Mouse (Mus musculus): Measurements from ENCODE around the gene Smchd1. TPM values are rescaled to one million over a fixed set of nuclear protein-coding genes. Genes with fewer than 3 reads are reported as not detected.
"Not testable (repeated sequence)": the region's sequence is repeated elsewhere in the genome, so short reads cannot be mapped to it uniquely, and the experiment has no call there.

Smchd1 gene
- total RNA-seq, 2 experiments from 2014 or later, result 50.3 to 59.2 TPM

DNA sequence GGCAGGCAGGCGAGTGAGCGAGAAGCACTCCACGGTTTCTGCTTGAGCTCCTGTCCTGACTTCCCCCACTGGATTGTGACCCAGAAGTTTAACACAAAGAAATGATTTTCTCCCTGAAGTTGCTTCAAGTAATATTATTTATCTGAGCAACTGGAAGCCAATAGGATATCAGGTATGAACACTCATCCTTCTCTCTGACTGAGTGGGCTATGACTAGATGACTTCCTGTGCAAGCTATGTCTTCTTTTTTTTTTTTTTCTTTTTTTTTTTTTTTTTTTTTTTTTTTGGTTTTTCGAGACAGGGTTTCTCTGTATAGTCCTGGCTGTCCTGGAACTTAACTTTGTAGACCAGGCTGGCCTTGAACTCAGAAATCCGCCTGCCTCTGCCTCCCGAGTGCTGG lies 17.8 kb downstream of the Smchd1 start:
- intact Hi-C loops (cut with DNase I); DNase-seq: not testable (repeated sequence)

DNA sequence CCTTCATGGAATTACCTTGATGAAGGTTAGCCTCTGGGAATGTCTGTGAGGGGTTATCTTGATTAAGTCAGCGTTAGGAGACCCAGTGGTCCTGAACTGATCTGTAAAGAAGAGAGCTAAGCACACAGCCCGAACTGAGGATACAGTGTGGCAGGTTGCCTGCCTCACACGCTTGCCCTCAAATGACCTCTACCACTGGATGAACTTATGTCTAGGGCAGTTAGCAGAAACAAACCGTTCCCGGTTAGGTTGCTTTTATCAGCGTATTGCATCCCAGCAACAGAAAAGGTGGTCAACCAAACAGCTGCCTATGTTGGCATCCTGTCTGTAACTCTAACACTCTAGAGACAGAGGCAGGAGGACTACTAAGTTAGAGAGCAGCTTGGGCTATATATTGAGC lies 30.0 kb downstream of the Smchd1 start:
- intact Hi-C loops (cut with DNase I), result no loop called here
- no peak for DNase-seq

DNA sequence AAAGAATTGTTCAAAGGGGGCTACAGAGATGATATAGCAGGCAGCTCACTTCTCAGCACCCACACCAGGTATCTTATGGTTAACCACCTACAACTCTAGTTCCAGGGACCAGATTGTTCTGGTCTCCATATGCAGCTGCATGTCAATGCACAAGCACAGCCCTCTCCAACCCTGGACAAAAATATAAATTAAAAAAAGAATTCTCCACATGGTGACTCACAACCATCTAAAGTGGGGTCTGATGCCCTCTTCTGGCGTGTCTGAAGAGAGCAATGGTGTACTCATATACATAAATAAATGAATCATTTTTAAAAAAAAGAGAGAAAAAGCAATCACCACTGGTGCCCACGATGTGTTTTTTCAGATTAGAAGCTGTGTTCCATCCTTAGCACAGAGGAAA lies 30.4 kb downstream of the Smchd1 start:
- intact Hi-C loops (cut with DNase I), result no loop called here
- DNase-seq, result no peak

DNA sequence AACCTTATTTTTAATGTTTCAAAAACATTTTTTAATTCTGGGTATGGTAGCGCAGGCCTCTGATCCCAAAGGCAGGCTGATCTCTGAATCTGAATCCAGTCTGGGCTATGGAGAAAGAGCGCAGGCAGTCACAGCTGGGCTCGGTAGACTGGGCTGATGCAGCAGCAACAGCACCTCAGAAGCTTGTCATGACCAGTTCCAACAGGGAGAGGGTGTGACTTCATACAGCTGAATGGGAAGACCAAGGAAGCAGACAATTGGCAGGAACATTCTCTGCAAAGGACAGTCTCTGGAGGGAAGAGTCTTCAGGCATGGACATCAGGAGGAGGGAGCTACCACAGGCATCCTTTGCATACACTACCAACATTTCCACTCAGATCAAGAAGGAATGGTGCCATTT lies 31.0 kb downstream of the Smchd1 start:
- intact Hi-C loops (cut with DNase I), result no loop called here
- DNase-seq, result no peak

DNA sequence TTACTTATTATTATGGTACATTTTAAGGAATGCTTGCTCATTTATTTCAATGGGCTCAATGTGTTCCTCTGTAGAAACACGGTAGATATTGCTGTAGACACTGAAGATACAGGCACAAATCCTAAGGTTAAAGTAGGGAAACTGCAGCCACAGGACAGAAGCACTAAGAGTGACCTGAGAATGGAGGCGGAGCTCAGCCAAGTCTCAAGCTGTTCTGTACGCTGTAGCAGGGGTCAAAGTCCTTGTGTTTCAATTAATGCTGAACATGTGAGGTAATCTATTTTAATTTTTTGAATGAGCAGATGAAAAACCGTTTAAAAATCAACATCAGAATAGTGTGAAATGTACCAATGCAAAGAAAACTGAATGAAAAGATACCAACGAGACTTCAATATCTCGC lies 31.9 kb downstream of the Smchd1 start:
- intact Hi-C loops (cut with DNase I), result no loop called here
- no peak for DNase-seq

DNA sequence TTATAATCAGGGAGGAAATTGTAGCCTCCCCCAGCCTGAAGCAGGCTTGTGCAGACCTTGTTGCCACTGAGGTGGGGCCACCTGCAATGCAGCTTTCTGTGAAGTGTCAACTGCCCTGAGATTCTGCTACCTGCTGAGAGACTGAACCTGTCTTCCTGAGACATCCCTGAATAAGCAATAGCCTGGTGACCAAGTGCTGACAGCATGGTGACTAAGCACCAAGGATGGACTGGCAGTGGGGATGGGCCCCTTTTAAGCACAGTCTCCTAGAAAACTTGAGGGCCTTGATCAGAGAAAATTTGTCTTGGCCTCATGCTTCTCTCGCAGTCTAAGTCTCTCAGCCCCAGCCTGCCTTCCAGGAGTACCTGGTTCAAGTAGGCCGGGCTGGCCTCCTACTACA lies 52.6 kb downstream of the Smchd1 start:
- intact Hi-C loops (cut with DNase I); DNase-seq: not testable (repeated sequence)

DNA sequence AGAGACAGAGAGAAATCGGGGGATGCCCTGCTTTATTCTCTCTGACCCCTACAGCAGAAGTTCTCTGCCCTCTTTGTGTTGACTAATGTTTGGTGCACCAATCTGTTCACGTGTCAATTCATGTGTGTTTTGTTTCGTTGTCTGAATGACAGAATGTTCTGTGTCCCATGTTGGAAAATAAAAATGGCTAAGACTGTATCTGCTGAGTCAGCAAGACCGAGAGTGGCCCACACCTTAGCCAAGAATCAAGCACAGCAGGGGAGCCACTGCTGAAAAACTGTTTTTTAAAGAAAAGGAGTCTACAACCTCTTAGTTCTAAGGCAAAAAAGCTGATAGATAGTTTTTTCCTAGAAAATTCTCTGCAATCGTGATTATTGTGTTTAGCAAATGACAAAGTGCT lies 55.7 kb downstream of the Smchd1 start:
- intact Hi-C loops (cut with DNase I); DNase-seq: not testable (repeated sequence)

DNA sequence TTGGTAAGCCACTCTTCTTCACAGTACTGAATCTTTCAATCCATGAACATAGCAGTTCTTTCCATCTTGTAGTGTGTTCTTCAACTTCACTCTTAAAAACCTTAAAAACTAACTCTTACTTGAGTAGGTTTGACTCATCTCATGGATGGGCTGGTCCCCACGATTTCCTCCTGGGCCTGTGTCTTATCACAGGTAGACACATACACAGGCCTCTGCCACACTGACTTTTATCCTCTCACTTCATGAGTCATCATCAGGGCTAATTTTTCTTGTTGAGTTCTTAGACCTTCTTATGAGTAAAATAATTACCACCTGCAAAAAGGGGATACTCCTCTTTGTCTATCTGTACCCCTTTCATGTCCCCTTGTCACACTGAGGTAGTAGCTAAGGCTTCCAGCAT lies 58.1 kb downstream of the Smchd1 start:
- intact Hi-C loops (cut with DNase I), result no loop called here
- DNase-seq, result no peak

DNA sequence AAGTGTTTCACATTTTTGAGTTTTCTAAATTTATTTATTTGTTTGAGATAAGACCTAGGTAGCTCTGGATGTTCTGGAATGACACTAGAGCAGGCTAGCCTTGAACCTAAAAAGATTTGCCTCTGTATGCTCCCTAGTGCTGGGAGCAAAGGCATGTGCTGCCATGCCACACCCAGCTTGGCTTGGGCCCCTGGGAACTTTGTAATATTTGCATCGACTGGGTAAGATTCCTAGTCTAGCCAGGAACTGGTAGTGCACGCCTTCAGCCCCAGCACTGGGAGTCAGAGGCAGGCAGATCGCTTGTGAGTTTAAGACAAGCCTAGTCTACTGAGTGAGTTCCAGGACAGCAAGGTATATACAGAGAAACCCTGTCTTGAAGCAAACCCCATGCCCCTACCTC lies 87.7 kb downstream of the Smchd1 start:
- DNase-seq, result no peak
- intact Hi-C loops (cut with DNase I), result no loop called here

DNA sequence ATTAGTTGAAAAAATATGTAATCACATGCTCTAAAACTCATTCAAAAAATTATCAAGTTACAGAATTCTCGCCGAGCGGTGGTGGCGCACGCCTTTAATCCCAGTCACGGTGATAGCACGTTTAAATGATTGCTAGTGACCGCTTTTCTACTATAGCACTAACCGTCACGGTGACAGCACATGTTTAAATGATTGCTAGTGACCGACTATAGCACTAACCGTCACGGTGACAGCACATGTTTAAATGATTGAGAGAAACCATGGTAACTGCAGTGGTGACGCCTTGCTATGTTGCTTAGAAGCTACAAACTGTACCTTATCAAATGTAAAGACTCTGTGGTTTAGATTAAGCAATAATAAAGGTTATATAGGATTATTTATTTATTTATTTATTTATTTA lies 94.8 kb downstream of the Smchd1 start:
- DNase-seq, result no peak
- intact Hi-C loops (cut with DNase I), result no loop called here

DNA sequence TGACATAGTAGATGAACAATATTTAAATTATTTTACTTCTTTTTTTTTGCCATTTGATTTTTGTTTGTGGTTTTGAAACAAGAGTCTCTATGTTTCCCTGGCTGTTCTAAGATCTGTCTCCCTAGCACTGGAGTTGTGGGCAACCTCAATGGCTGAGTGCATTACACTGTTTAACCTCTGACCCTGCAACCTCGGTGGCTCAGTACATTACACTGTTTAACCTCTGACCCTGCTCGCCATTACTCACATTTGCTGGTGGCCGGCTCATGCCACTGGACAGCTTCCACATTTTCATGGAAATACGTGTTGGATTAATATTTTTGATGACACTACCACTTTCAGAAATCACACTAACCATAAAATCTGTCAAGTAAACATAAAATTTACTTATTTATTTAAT lies 97.2 kb downstream of the Smchd1 start:
- no peak for DNase-seq
- intact Hi-C loops (cut with DNase I), result no loop called here

DNA sequence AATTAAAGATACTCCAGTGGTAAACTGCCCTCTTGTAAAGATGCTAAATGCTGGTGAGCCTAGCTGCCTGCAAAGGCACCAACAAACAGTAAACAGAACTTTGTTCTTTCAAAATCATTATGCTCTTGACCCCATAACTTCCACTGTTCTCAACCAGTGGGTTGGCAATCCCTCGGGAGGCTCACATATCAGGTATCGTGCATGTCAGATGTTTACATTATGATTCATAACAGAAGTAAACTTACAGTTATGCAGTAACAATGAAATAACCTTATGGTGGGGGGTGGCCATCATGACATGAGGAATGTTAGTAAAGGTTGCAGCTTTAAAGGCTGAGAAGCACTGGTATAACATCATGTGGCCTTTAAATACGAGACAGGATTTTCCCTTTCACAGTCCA lies 119.6 kb downstream of the Smchd1 start:
- DNase-seq, result no peak
- intact Hi-C loops (cut with DNase I), result no loop called here

DNA sequence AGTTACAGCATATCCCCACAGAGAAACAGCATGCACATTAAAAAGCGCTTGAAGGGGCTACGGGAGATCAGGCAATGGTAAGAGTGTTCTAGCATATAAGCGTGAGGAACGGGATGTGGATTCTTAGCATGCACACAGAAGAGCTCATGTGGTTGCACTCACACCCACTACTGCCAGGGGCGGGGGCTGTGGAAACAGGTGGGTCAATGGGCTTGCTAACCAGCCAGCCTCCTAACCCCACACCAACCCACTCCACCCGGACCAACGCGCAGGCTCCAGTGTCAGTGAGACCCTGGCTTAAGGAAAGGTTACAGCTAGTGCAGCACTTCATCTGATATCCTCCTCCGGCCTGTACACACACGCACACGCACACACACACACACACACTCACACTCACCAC lies 120.9 kb downstream of the Smchd1 start:
- no peak for DNase-seq
- intact Hi-C loops (cut with DNase I), result no loop called here

DNA sequence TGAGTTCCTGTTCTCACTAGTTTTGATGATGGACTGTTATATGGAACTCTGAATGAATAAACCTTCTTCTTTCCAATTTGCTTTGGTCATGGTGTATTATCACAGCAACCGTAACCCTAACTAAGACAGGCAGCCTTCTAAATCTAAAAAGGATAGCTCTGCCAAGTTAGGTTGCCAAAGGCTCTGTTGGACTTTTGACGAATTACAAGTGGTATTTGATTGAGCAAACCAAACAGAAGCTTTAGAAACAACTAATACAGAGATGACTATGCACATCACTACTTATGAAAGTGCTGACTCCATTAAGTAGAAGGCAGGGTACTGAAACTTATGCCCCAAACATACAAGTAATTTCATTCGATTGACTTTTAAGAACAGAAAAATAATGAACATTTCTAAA lies 127.0 kb downstream of the Smchd1 start:
- DNase-seq, result no peak
- intact Hi-C loops (cut with DNase I), result no loop called here

DNA sequence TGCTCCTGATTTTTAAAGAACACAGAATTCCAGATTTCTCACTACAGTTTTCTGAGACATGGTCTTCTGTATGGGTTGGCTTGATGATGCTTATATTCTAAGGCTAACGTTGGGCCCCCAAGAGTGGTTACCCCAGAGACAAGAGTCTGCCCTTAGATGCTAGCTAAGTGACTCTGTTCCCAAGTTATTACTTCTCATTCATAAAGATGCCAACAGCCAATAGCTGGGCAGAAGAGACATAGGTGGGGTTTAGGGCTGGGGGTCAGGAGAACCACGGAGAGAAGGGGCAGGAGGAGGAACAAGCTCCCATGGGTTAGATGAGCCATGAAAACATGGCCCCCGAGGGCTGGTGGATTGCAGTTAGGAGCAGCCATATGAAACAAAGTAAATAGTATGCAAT lies 133.1 kb downstream of the Smchd1 start:
- intact Hi-C loops (cut with DNase I), result no loop called here
- DNase-seq, result no peak

DNA sequence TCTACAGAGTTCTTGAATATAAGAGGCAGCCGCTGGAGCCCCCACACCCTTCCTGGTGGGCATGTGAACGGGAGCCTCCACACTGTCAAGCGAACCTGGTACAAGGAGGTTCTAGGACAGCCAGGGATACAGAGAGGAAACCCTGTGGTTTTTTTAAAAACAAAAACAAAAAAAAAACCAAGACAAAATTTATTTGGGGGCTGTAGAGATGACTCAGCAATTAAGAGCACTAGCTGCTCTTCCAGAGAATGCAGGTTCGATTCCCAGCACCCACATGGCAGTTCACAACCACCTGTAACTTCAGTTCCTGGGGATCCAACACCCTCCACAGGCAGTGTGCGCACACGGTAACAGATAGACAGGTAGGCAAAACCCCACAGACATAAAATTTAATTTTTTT lies 136.5 kb downstream of the Smchd1 start:
- intact Hi-C loops (cut with DNase I), result no loop called here
- DNase-seq, result no peak

DNA sequence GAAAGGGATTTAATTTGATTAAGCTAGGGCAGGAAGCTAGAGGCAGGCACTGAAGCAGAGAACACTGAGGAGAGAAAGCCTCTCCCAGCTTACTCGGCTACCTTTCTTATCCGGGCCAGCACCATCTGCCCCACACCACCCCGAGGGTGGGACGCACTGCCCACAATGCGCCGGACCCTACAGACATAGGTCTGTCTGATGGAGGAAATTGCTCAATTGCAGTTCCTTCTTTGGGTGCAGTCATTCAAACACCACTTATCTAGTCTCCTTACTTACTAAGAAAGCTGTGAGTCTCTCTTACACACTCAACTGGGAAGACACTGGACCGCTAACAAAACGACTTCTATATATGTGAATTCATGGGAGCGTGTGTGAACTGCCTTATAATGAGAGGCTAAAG lies 137.6 kb downstream of the Smchd1 start:
- DNase-seq, result no peak
- intact Hi-C loops (cut with DNase I), result no loop called here

DNA sequence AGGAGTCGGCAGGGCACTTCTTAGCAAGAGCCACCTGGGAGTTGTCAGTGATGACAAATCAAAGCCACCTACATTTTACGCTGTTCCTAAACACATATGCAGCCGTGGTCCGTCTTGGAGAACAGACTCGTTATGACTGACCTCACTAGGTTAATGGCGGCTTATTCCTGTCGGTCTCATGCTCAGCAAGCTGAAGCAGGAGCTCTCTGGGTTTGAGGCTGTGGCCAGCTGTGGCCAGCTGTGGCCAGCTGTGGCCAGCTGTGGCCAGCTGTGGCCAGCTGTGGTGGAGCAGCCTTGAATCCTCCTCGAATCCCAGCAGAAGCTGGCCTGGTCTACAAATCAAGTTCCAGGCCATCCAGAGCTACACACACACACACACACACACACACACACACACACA lies 138.7 kb downstream of the Smchd1 start:
- DNase-seq, result no peak
- intact Hi-C loops (cut with DNase I), result no loop called here

DNA sequence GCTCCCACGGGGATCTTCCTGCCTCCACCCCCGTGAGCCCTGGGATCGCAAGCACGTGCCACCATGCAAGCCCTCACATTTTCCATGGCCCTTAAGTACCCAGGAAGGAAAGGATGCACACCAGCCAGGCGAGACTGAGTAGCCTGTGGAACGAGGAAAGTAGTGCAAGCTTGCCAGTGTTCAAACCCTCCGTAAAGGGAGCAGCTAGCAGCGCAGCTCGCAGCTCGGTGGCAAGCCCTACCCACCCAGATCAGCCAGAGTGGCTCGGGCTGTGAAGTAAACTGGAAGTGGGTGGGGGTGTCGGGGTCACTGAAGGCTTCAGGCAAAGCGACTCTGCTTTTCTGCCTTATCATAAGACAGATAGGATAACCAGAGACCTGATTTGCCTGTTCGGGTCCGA lies 142.8 kb downstream of the Smchd1 start:
- DNase-seq, result no peak
- intact Hi-C loops (cut with DNase I), result no loop called here

DNA sequence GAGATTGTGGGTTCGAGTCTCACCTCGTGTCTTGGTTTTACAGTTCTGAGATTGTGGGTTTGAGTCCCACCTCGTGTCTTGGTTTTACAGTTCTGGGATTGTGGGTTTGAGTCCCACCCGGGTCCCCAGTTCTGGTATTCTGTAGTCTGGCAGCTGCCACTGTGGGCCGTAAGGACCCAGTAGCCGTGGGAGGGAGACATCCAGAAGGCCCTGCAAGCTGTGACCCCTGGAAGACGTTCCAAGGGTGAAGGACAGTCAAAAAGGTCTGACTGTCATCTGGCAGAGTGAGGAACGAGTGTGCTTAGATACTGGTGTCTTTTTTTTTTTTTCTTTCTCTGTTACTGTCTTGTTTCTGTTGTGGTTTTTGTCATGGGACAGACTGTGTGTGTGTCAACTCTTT lies 154.4 kb downstream of the Smchd1 start:
- DNase-seq; intact Hi-C loops (cut with DNase I): not testable (repeated sequence)

DNA sequence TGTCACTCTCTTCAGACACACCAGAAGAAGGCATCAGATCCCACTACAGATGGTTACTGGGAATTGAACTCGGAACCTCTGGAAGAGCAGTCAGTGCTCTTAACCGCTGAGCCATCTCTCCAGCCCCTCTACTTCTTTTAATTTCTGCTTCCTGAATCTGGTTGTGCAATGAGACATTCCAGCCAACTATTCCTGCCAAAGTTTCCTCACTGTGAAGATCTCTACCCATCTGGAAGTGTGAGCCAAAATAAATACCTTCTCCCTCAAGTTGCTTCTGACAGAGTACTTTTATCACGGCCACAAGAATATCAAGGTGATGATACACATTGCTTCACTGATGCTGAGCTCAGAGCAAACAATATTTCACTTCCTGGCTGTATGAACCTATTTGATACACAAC lies 155.8 kb downstream of the Smchd1 start:
- no peak for DNase-seq
- intact Hi-C loops (cut with DNase I), result no loop called here

DNA sequence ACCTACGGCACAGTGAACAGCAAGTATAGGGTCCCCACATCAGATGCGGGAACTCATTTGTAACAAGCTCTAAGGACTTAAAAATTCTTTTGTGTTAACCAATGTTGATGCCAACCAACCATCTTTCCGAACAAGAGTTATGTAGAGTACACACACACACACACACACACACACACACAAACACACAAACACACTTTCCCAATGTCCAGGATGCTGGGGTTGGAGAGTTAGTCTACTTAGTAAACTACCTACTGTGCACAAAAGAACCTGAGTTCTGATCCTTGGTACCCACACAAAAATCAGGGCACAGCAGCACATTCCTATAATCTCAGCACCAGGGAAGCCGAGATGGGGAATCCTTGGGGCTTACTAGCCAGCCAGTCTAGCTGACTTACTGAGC lies 157.6 kb downstream of the Smchd1 start:
- DNase-seq, result no peak
- intact Hi-C loops (cut with DNase I), result no loop called here

DNA sequence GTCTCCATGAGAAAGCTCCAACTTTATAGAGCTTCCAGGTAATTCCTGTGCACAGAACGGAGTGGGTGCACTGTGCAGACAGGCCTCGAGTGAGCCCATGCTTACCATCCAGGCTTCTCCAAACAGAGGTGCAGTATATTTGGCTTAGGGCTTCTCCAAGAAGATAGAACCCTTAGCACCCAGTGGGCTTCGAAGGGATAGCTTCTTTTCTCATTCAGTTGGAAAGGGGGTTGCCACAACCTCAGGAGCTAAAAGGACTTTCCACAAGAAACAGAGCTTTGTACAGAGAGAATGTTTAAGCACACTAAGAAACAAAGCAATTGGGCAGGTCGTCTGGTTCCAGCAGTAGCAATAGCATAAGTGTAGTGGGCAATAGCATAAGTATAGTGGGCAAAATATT lies 160.8 kb downstream of the Smchd1 start:
- intact Hi-C loops (cut with DNase I), result no loop called here
- DNase-seq, result no peak
